Mouse (Mus musculus) C2C12 (cell line): Measurements from ENCODE around the gene Tnfaip8l1. TPM values are rescaled to one million over a fixed set of nuclear protein-coding genes. Genes with fewer than 3 reads are reported as not detected.

Experiments
- H3K27me3 ChIP-seq: one replicate; pipeline ENCODE4 v1.6.1; 2011; ENCODE audit not compliant: control insufficient read depth, insufficient read depth, insufficient read length
- H3K36me3 ChIP-seq: one replicate; pipeline ENCODE4 v1.6.1; 2011; ENCODE audit not compliant: control insufficient read depth, insufficient read depth
- H3K4me3 ChIP-seq: one replicate; pipeline ENCODE4 v1.5.1; 2011; ENCODE audit warnings: mild to moderate bottlenecking, control low read depth; ENCODE audit not compliant: poor library complexity, insufficient read depth, severe bottlenecking
- H3K79me2 ChIP-seq: one replicate; pipeline ENCODE4 v1.6.1; 2011; ENCODE audit not compliant: control insufficient read depth, insufficient read depth
- H3K79me3 ChIP-seq: one replicate; pipeline ENCODE4 v1.6.1; 2011; ENCODE audit warnings: low read depth, control low read depth
- H3ac ChIP-seq: one replicate; pipeline ENCODE3; 2011; ENCODE audit warnings: low read depth; ENCODE audit not compliant: control insufficient read depth, insufficient read length
- CEBPB ChIP-seq: IDR thresholded peaks from one replicate; pipeline ENCODE4 v1.6.1; 2011; ENCODE audit warnings: low read depth, mild to moderate bottlenecking, control low read depth, moderate library complexity
- CTCF ChIP-seq: IDR thresholded peaks from one replicate; pipeline ENCODE4 v1.5.1; 2011; ENCODE audit not compliant: control insufficient read depth, insufficient read depth, insufficient read length
- FOSL1 ChIP-seq: IDR thresholded peaks from one replicate; pipeline ENCODE4 v1.8.0; 2011; ENCODE audit warnings: mild to moderate bottlenecking, low read length; ENCODE audit not compliant: poor library complexity, insufficient read depth, severe bottlenecking
- MAX ChIP-seq: IDR thresholded peaks from one replicate; pipeline ENCODE4 v1.6.1; 2011; ENCODE audit warnings: mild to moderate bottlenecking, control low read depth
- MYOD1 ChIP-seq: IDR thresholded peaks from one replicate; pipeline ENCODE4 v1.6.1; 2011; ENCODE audit warnings: low read depth; ENCODE audit not compliant: control insufficient read depth, insufficient read length
- MYOG ChIP-seq: IDR thresholded peaks from one replicate; pipeline ENCODE4 v1.6.1; 2011; ENCODE audit not compliant: control insufficient read depth, insufficient read length; ENCODE audit errors: extremely low read depth
- USF1 ChIP-seq: IDR thresholded peaks from one replicate; pipeline ENCODE4 v1.6.1; 2011; ENCODE audit warnings: low read depth, mild to moderate bottlenecking, control low read depth, moderate library complexity
- microRNA-seq: library from miRNA; unstranded; fragments of <30 nt; microRNA quantifications from one replicate; pipeline ENCODE4, GENCODE M21; 2019; ENCODE audit warnings: borderline microRNAs expressed
- polyA plus RNA-seq: library from polyadenylated mRNA; unstranded; fragments of >200 nt; fragmentation: generic; extraction: Trizol; gene quantifications from one replicate; pipeline ENCODE4 v1.2.1, GENCODE M21; 2012; ENCODE audit warnings: missing spikeins

Tnfaip8l1 gene
- polyA plus RNA-seq, 1 experiment, result 2.3 TPM

DNA sequence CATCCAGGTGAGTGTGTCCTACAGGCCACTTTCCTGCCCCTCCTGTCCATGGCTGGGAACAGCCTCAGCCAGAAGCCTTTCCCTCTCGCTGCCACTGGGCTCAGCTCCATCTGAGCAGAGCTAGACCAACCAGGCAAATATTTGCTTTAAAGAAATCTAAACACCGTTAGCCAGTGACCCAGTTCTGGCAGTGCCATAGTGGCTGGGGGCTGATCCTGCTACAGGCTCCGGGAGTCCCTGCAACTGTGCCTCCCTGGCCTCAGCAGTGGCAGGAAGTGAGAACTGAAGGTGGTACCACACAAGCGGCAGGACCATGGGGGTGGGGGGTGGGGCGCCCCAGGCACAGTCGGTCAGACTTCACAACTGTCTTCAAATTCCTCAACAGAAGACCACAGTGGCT lies 50.4 kb downstream of the Tnfaip8l1 start:
- Histone ChIP-seq H3ac (no peak overlapping the region), H3K36me3 (peaks cover 42% of the 10 kb centered on the region), H3K27me3 (no peaks in the 10 kb centered on the region), H3K79me3 (peaks cover 8% of the 10 kb centered on the region), H3K4me3 (no peak overlapping the region), H3K79me2 (peaks cover 51% of the 10 kb centered on the region)
- TF ChIP-seq CTCF (no peak), FOSL1 (no peak), CEBPB (no peak), USF1 (no peak), MAX (no peak), MYOD1 (no peak), MYOG (no peak)

DNA sequence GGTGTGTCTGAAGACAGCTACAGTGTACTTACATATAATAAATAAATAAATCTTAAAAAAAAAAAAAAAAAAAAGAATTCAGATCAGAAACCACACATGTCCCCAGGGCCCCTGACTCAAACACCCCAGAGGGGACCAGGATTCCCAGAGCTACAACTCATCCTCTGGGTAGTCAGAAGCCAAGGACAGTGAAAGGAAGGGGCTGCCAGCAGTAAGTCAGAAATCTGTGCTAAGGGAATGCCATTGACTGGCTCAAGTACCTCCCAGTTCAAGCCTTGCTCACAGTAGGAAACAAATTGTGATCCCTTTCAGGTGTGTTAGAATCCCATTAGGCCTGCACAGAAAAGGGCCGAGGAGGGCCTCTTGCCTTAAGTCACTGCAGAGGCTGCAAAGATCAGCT lies 52.0 kb downstream of the Tnfaip8l1 start:
- Histone ChIP-seq H3K36me3 (peaks cover 28% of the 10 kb centered on the region), H3ac (no peak overlapping the region), H3K79me2 (peaks cover 59% of the 10 kb centered on the region), H3K27me3 (no peaks in the 10 kb centered on the region), H3K79me3 (peaks cover 13% of the 10 kb centered on the region), H3K4me3 (no peak overlapping the region)
- TF ChIP-seq MYOD1, result no peak

DNA sequence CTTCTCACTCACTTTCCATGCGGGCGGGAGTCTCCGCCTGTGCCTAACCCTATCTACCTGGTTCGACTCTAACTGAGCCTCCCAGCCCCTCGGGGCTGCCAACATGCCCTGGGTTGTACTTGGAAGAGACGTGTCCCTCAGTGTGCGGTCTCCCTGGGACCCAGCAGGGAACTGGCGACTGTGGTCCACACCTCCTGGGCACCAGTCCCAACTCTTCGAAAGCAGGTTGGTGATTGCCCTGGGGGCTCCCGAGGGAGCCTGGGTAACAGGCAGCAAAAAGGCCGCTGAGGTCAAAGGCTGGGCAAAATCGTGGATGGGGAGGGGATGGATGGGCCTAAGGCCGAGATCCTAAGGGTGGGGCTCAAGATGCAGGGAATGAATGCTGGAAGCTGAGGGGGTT lies 55.4 kb downstream of the Tnfaip8l1 start:
- H3K27me3 ChIP-seq, result no peaks in the 10 kb centered on the region
- H3K79me2 ChIP-seq, result peaks cover 57% of the 10 kb centered on the region
- H3ac ChIP-seq, result peak overlapping the region; percentile 86
- peaks cover 13% of the 10 kb centered on the region for H3K79me3 ChIP-seq
- TF ChIP-seq USF1 (no peak), MYOD1 (no peak), MAX (no peak), MYOG (no peak), CTCF (no peak), CEBPB (no peak), FOSL1 (no peak)
- H3K4me3 ChIP-seq, result peak overlapping the region; percentile 60
- H3K36me3 ChIP-seq, result no peaks in the 10 kb centered on the region

DNA sequence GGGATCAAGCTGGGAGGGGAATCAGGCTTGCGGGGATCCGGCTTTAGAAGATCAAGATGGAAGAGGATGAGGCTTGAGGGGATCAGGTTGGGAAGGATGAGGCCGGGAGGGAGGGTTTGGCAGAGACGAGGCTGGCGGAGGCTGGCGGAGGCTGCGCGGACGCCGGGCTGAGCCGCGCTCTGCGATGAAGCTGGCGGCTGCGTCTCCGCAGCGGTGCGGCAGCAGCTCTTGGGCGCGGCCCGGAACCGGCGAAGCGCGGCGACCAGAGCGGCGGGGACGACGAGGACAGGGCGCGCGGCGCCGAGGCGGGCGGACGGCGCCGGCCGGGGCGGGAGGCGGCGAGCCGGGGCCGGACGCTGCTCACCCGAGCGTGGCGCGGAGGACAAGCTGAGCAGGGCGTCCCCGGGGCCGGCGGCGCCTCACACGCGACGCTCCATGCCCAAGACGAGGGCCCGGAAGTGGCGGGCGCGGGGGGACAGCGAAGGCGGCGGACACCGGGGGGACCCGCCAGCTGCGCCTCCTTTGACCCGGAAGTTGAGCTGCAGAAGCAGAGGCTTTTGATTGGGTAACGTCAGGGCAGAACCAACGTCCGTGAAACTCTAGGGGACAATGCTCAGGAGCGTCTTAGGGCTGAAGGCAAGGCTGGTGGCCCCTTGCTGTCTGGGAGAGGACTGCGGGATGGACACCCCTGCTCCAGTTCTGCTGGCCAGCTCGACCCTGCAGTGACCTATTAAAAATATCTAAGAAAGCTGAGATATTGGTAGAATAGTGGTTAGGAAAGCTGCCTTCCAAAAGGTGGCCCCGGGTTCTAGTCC lies 56.3 kb downstream of the Tnfaip8l1 start, which contains the start of gene Dpp9:
Gene Dpp9, minus strand, starts transcription at position 529 of the 815 bp plus-strand sequence.
- no peaks in the 10 kb centered on the region for H3K27me3 ChIP-seq
- no peaks in the 10 kb centered on the region for H3K36me3 ChIP-seq
- H3K79me2 ChIP-seq, result peaks cover 49% of the 10 kb centered on the region
- peak within 1 kb of the TSS; percentile 60 for H3K4me3 ChIP-seq
- TF ChIP-seq CEBPB, result peak; percentile 58
- TF ChIP-seq CTCF, result no peak
- no peak for TF ChIP-seq FOSL1
- no peak for TF ChIP-seq MYOD1
- TF ChIP-seq USF1, result no peak
- TF ChIP-seq MYOG, result no peak
- peak; percentile 16 for TF ChIP-seq MAX
- peaks cover 13% of the 10 kb centered on the region for H3K79me3 ChIP-seq
- H3ac ChIP-seq, result peak within 1 kb of the TSS; percentile 86

DNA sequence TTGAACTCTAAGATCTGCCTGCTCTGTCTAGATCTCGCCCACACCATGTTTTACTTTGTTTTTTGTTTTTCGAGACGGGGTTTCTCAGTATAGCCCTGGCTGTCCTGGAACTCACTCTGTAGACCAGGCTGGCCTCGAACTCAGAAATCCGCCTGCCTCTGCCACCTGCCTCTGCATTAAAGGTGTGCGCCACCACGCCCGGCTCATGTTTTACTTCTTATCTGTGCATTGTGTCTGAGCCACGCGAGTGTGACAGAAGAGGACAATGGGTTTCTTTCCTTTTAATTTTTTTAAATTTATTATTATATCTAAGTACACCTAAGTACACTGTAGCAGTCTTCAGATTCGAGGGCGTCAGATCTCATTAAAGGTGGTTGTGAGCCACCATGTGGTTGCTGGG lies 57.0 kb downstream of the Tnfaip8l1 start:
- Histone ChIP-seq H3ac (peak overlapping the region; percentile 60), H3K4me3 (peak overlapping the region; percentile 60), H3K36me3 (no peaks in the 10 kb centered on the region), H3K27me3 (no peaks in the 10 kb centered on the region), H3K79me2 (peaks cover 43% of the 10 kb centered on the region), H3K79me3 (peaks cover 13% of the 10 kb centered on the region)
- TF ChIP-seq MYOG (no peak), MAX (no peak), FOSL1 (no peak), CTCF (no peak), USF1 (no peak), CEBPB (no peak), MYOD1 (no peak)

DNA sequence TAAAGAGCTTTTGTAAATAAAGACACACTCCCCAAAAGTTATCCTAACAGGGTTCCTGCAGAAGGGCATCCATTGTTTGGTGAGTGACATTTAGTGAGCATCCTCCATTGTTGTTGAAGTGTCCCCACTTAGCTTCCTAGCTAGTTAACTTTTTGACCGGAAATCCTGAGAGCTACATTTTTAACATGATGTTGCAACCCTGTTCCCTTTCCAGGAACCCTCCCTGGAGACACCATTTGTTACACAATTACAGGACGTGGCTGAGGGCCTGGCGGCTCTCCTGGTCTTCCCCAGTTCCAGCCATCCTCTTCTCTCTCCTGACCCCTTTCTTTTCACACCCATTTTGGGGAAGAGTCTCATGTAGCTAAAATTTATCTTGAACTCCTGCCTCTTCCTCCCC lies 57.5 kb downstream of the Tnfaip8l1 start:
- Histone ChIP-seq H3K27me3 (no peaks in the 10 kb centered on the region), H3ac (no peak overlapping the region), H3K36me3 (no peaks in the 10 kb centered on the region), H3K79me2 (peaks cover 37% of the 10 kb centered on the region), H3K4me3 (no peak overlapping the region), H3K79me3 (peaks cover 9% of the 10 kb centered on the region)
- TF ChIP-seq MAX (no peak), USF1 (no peak), FOSL1 (no peak), CEBPB (peak; percentile 18), CTCF (no peak)

Small RNA genes lying within 50 kb of the gene (microRNA-seq; reads per million reads assigned to microRNA genes)
- gene Gm44397, result not detected

Other genes with a start within 250 kb of the Tnfaip8l1 start
- gene Zfp119b, start 213.0 kb upstream of the Tnfaip8l1 start, polyA plus RNA-seq, result 0.68 TPM
- not detected for gene Ebi3, start 209.8 kb upstream of the Tnfaip8l1 start, polyA plus RNA-seq
- gene Yju2, start 203.4 kb upstream of the Tnfaip8l1 start, polyA plus RNA-seq, result 15.1 TPM
- gene Shd, start 192.0 kb upstream of the Tnfaip8l1 start, polyA plus RNA-seq, result not detected
- gene Fsd1, start 176.0 kb upstream of the Tnfaip8l1 start, polyA plus RNA-seq, result 1.2 TPM
- gene Stap2, start 156.9 kb upstream of the Tnfaip8l1 start, polyA plus RNA-seq, result 0.48 TPM
- gene Mpnd, start 156.8 kb upstream of the Tnfaip8l1 start, polyA plus RNA-seq, result 55.4 TPM
- 83.9 TPM for gene Sh3gl1, start 125.8 kb upstream of the Tnfaip8l1 start, polyA plus RNA-seq
- gene Chaf1a, start 122.0 kb upstream of the Tnfaip8l1 start, polyA plus RNA-seq, result 39.9 TPM
- 40.4 TPM for gene Ubxn6, start 87.4 kb upstream of the Tnfaip8l1 start, polyA plus RNA-seq
- 64.5 TPM for gene Hdgfl2, start 82.8 kb upstream of the Tnfaip8l1 start, polyA plus RNA-seq
- 3.2 TPM for gene Plin4, start 52.7 kb upstream of the Tnfaip8l1 start, polyA plus RNA-seq
- gene Plin5, start 44.9 kb upstream of the Tnfaip8l1 start, polyA plus RNA-seq, result 0.08 TPM
- gene Lrg1, start 40.5 kb upstream of the Tnfaip8l1 start, polyA plus RNA-seq, result 0.02 TPM
- 0.81 TPM for gene Sema6b, start 22.1 kb upstream of the Tnfaip8l1 start, polyA plus RNA-seq
- gene Mydgf, start 21.4 kb downstream of the Tnfaip8l1 start, polyA plus RNA-seq, result 106 TPM
- gene Dpp9, start 56.4 kb downstream of the Tnfaip8l1 start, polyA plus RNA-seq, result 51.8 TPM
- 18.1 TPM for gene Fem1a, start 94.3 kb downstream of the Tnfaip8l1 start, polyA plus RNA-seq
- 5.8 TPM for gene Ticam1, start 114.3 kb downstream of the Tnfaip8l1 start, polyA plus RNA-seq
- gene Plin3, start 130.4 kb downstream of the Tnfaip8l1 start, polyA plus RNA-seq, result 27.5 TPM
- gene Arrdc5, start 137.8 kb downstream of the Tnfaip8l1 start, polyA plus RNA-seq, result not detected
- gene Uhrf1, start 140.8 kb downstream of the Tnfaip8l1 start, polyA plus RNA-seq, result 93.0 TPM
- 10.1 TPM for gene Kdm4b, start 163.6 kb downstream of the Tnfaip8l1 start, polyA plus RNA-seq